In genomic region chr2:73213539-73213870, GRCm38 (mm10) we compare ENCODE assay signal across 8 mouse cellular contexts. TPM values are rescaled to one million over a fixed set of nuclear protein-coding genes. Genes with fewer than 3 reads are reported as not detected.
DNase-seq lines count a peak whose midpoint lies in the region; ATAC-seq and TF ChIP-seq lines count a peak whose summit lies in the region.

No protein-coding gene starts in this region.

- peak overlapping the region; percentile 80 for H3K9ac ChIP-seq in kidney, postnatal 0 days (ENCODE audit: low read depth, low read length)
- H3K9ac ChIP-seq in hindbrain, embryonic 13.5 days = peak overlapping the region; percentile 90
- H3K9ac ChIP-seq in midbrain, embryonic 16.5 days (ENCODE audit: low read depth, low read length) = peak overlapping the region; percentile 89

- H3K4me1 ChIP-seq in kidney, postnatal 0 days (replicated peaks; ENCODE audit: insufficient read depth, low read length) = no peaks in the 10 kb centered on the region
- H3K4me1 ChIP-seq in hindbrain, embryonic 13.5 days (replicated peaks) = peaks cover 12% of the 10 kb centered on the region
- H3K4me1 ChIP-seq in midbrain, embryonic 16.5 days (ENCODE audit: control insufficient read depth, insufficient read depth, low read length) = peaks cover 11% of the 10 kb centered on the region

- H3K27ac ChIP-seq in kidney, postnatal 0 days = peak overlapping the region; percentile 72
- peak overlapping the region; percentile 50 for H3K27ac ChIP-seq in hindbrain, embryonic 13.5 days
- no peak overlapping the region; the same call in 1 of the 2 replicates for H3K27ac ChIP-seq in midbrain, embryonic 16.5 days (ENCODE audit: low read length)

- WGBS in kidney, postnatal 0 days = 18% methylated on average over 7 of the region's 7 CpGs
- 25% methylated on average over 7 of the region's 7 CpGs for WGBS in hindbrain, embryonic 13.5 days
- WGBS in midbrain, embryonic 16.5 days = 19% methylated on average over 7 of the region's 7 CpGs

- DNase-seq in kidney, postnatal 0 days (ENCODE audit: low spot score) = no peak
- no peak for DNase-seq in kidney, postnatal 10 days
- peak; percentile 32 for DNase-seq in c-Kit-negative CD71-positive TER-119-positive erythroid progenitor cells, embryonic 14.5 days (ENCODE audit: low read depth, low spot score)
- DNase-seq in spleen, postnatal 36 days (ENCODE audit: low spot score in 2 of 2) = no peak
- no peak for DNase-seq in kidney, adult 18-20 months

- peak overlapping the region; percentile 85 for H3K4me2 ChIP-seq in kidney, postnatal 0 days (ENCODE audit: low read length)
- H3K4me2 ChIP-seq in hindbrain, embryonic 13.5 days = peak overlapping the region; percentile 81
- H3K4me2 ChIP-seq in midbrain, embryonic 16.5 days (ENCODE audit: low read length) = peak overlapping the region; percentile 81

- H3K4me3 ChIP-seq in kidney, postnatal 0 days (replicated peaks; ENCODE audit: low read depth, low read length) = peak overlapping the region; percentile 75
- H3K4me3 ChIP-seq in hindbrain, embryonic 13.5 days = peak overlapping the region; percentile 70
- peak overlapping the region; percentile 89 for H3K4me3 ChIP-seq in midbrain, embryonic 16.5 days (ENCODE audit: low read depth, low read length)

- ATAC-seq in kidney, postnatal 0 days (replicated peaks; ENCODE audit: low FRiP score, low read depth) = no peak; the same call in 1 of the 2 replicates
- ATAC-seq in hindbrain, embryonic 13.5 days (ENCODE audit: low FRiP score) = no peak
- ATAC-seq in midbrain, embryonic 16.5 days = 0 out of 2 replicates have a peak, but pooled peaks have one; percentile 4
- no peak for ATAC-seq in frontal cortex, adult (ENCODE audit: low TSS enrichment)

- H3K27me3 ChIP-seq in kidney, postnatal 0 days (ENCODE audit: insufficient read depth, low read length) = no peaks in the 10 kb centered on the region
- H3K27me3 ChIP-seq in hindbrain, embryonic 13.5 days = no peaks in the 10 kb centered on the region
- no peaks in the 10 kb centered on the region for H3K27me3 ChIP-seq in midbrain, embryonic 16.5 days (ENCODE audit: control insufficient read depth, insufficient read depth, low read depth, low read length)

- H3K9me3 ChIP-seq in kidney, postnatal 0 days (replicated peaks; ENCODE audit: low read length) = no peaks in the 10 kb centered on the region
- H3K9me3 ChIP-seq in hindbrain, embryonic 13.5 days = no peaks in the 10 kb centered on the region
- H3K9me3 ChIP-seq in midbrain, embryonic 16.5 days (replicated peaks; ENCODE audit: control insufficient read depth, low read length, poor library complexity, severe bottlenecking) = no peaks in the 10 kb centered on the region

- TF ChIP-seq CTCF in kidney, postnatal 0 days (IDR thresholded peaks at IDR 0.05; ENCODE audit: low read depth) = no peak

- no peaks in the 10 kb centered on the region for H3K36me3 ChIP-seq in kidney, postnatal 0 days (ENCODE audit: insufficient read depth, low read length)
- peaks cover 16% of the 10 kb centered on the region for H3K36me3 ChIP-seq in hindbrain, embryonic 13.5 days
- H3K36me3 ChIP-seq in midbrain, embryonic 16.5 days (ENCODE audit: control insufficient read depth, insufficient read depth, low read length) = no peaks in the 10 kb centered on the region; the same call in 1 of the 2 replicates

RNA-seq across cellular contexts. Expression of gene Ola1, which starts 5.2 kb away (rescaled TPM):
- polyA plus RNA-seq in kidney, postnatal 0 days (2015; fragmentation: Nextera tagmentation; extraction: Ambion mirVana) = 69.5 and 73.4 TPM in 2 replicates
- 91.7 and 93.5 TPM in 2 replicates for polyA plus RNA-seq in hindbrain, embryonic 13.5 days (2015; fragmentation: Nextera tagmentation; extraction: Ambion mirVana)
- polyA plus RNA-seq in midbrain, embryonic 16.5 days (2015; fragmentation: Nextera tagmentation; extraction: Ambion mirVana) = 97.1 and 98.5 TPM in 2 replicates

RNA-seq across cellular contexts. Expression of gene Sp9, which starts 58.2 kb away (rescaled TPM):
- not detected in 2 replicates for polyA plus RNA-seq in kidney, postnatal 0 days (2015; fragmentation: Nextera tagmentation; extraction: Ambion mirVana)
- polyA plus RNA-seq in hindbrain, embryonic 13.5 days (2015; fragmentation: Nextera tagmentation; extraction: Ambion mirVana) = 1.7 and 2.1 TPM in 2 replicates
- polyA plus RNA-seq in midbrain, embryonic 16.5 days (2015; fragmentation: Nextera tagmentation; extraction: Ambion mirVana) = 3.0 and 4.2 TPM in 2 replicates
